Mouse (Mus musculus): ENCODE results near the gene Eef1akmt3. TPM values are rescaled to one million over a fixed set of nuclear protein-coding genes. Genes with fewer than 3 reads are reported as not detected.

The Eef1akmt3 gene
- total and polyA plus RNA-seq, 2 experiments from 2014 or later = 0.14 to 0.15 TPM

- Histone ChIP-seq H3K4me3 (ENCODE audit: low read depth, low read length) (peak overlapping the region; percentile 87), H3K9me3 (ENCODE audit: low read length) (no peaks in the 10 kb centered on the region), H3K9ac (peak overlapping the region; percentile 90), H3K4me2 (ENCODE audit: low read depth) (peak overlapping the region; percentile 97), H3K4me1 (ENCODE audit: insufficient read depth) (peaks cover 25% of the 10 kb centered on the region), H3K36me3 (ENCODE audit: insufficient read depth) (peaks cover 29% of the 10 kb centered on the region), H3K27me3 (ENCODE audit: insufficient read depth, low read length) (peaks cover 4% of the 10 kb centered on the region; the same call in 1 of the 2 replicates), H3K27ac (ENCODE audit: low read depth, low read length) (peak overlapping the region; percentile 45; the same call in 1 of the 2 replicates)
- peak; percentile 66 for DNase-seq
- TF ChIP-seq CTCF (IDR thresholded peaks at IDR 0.05; ENCODE audit: low read depth) = no peak
- ATAC-seq = peak; percentile 4; the same call in 1 of the 2 replicates
- whole genome bisulfite sequencing = 21% methylated on average over 8 of the region's 8 CpGs
Observed at GRCm38 (mm10) chr10:127081996-127082620, 40.8 kb upstream of the Eef1akmt3 start.

GRCm38 (mm10) chr10:127080901-127081780 lies 39.8 kb upstream of the Eef1akmt3 start:
- H3K4me1 ChIP-seq (ENCODE audit: insufficient read depth) = peaks cover 25% of the 10 kb centered on the region

DNA sequence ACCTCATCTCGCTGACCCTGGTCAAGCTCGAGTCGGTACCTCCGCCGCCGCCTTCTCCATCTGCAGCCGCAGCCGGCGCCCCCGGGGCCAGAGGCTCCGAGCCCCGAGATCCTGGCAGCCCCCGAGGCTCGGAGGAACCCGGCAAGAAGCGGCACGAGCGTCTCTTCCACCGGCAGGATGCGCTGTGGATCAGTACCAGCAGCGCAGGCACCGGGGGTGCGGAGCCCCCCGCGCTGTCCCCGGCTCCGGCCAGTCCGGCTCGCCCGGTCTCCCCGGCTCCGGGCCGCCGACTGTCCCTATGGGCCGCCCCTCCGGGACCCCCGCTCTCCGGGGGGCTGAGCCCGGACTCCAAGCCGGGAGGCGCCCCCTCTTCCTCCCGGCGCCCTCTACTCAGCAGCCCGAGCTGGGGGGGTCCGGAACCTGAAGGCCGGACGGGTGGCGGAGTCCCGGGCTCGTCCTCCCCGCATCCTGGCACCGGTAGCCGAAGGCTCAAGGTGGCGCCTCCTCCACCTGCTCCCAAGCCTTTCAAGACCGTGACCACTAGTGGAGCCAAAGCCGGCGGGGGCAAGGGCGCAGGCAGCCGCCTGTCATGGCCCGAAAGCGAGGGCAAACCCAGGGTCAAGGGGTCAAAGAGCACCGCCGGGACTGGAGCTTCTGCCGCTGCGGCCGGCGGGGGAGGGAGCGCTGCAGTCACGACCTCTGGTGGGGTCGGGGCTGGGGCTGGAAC lies 38.5 kb upstream of the Eef1akmt3 start:
- peak; percentile 78 for DNase-seq
- WGBS = under 1% methylated on average over 67 of the region's 70 CpGs
- peaks cover 18% of the 10 kb centered on the region for H3K36me3 ChIP-seq (ENCODE audit: insufficient read depth)
- peak overlapping the region; percentile 87 for H3K4me3 ChIP-seq (ENCODE audit: low read depth, low read length)
- ATAC-seq = peak; percentile 14; the same call in 1 of the 2 replicates
- H3K9me3 ChIP-seq (ENCODE audit: low read length) = no peaks in the 10 kb centered on the region
- H3K9ac ChIP-seq = peak overlapping the region; percentile 90
- peak; percentile 63 for TF ChIP-seq CTCF (IDR thresholded peaks at IDR 0.05; ENCODE audit: low read depth)
- peak overlapping the region; percentile 97 for H3K4me2 ChIP-seq (ENCODE audit: low read depth)
- H3K4me1 ChIP-seq (ENCODE audit: insufficient read depth) = peaks cover 25% of the 10 kb centered on the region
- H3K27ac ChIP-seq (ENCODE audit: low read depth, low read length) = peak overlapping the region; percentile 89
- peaks cover 4% of the 10 kb centered on the region; the same call in 1 of the 2 replicates for H3K27me3 ChIP-seq (ENCODE audit: insufficient read depth, low read length)

More at GRCm38 (mm10) chr10:127080901-127081780, 39.8 kb upstream of the Eef1akmt3 start:
- Histone ChIP-seq H3K27ac (ENCODE audit: low read depth, low read length) (peak overlapping the region; percentile 45), H3K27me3 (ENCODE audit: insufficient read depth, low read length) (peaks cover 4% of the 10 kb centered on the region; the same call in 1 of the 2 replicates), H3K9ac (peak overlapping the region; percentile 90), H3K9me3 (ENCODE audit: low read length) (no peaks in the 10 kb centered on the region), H3K36me3 (ENCODE audit: insufficient read depth) (peaks cover 22% of the 10 kb centered on the region), H3K4me2 (ENCODE audit: low read depth) (peak overlapping the region; percentile 97), H3K4me3 (ENCODE audit: low read depth, low read length) (peak overlapping the region; percentile 87)
- no peak for DNase-seq
- peak; percentile 36; the same call in 1 of the 2 replicates for TF ChIP-seq CTCF (IDR thresholded peaks at IDR 0.05; ENCODE audit: low read depth)
- no peak for ATAC-seq
- 2% methylated on average over 48 of the region's 48 CpGs for WGBS

GRCm38 (mm10) chr10:127078677-127079575 lies 37.6 kb upstream of the Eef1akmt3 start:
- peaks cover 25% of the 10 kb centered on the region for H3K4me1 ChIP-seq (ENCODE audit: insufficient read depth)
- peaks cover 4% of the 10 kb centered on the region; the same call in 1 of the 2 replicates for H3K27me3 ChIP-seq (ENCODE audit: insufficient read depth, low read length)
- ATAC-seq (peak; percentile 75), DNase-seq (peak; percentile 92)
- H3K36me3 ChIP-seq (ENCODE audit: insufficient read depth) = peaks cover 9% of the 10 kb centered on the region; the same call in 1 of the 2 replicates
- peak overlapping the region; percentile 89 for H3K27ac ChIP-seq (ENCODE audit: low read depth, low read length)
- H3K4me2 ChIP-seq (ENCODE audit: low read depth) = peak overlapping the region; percentile 97
- H3K9me3 ChIP-seq (ENCODE audit: low read length) = no peaks in the 10 kb centered on the region
- under 1% methylated on average over 28 of the region's 49 CpGs for WGBS
- peak overlapping the region; percentile 87 for H3K4me3 ChIP-seq (ENCODE audit: low read depth, low read length)
- TF ChIP-seq CTCF (IDR thresholded peaks at IDR 0.05; ENCODE audit: low read depth) = no peak
- H3K9ac ChIP-seq = peak overlapping the region; percentile 90

GRCm38 (mm10) chr10:127078001-127078676 lies 36.8 kb upstream of the Eef1akmt3 start:
- DNase-seq (peak; percentile 80), ATAC-seq (peak; percentile 76)
- Histone ChIP-seq H3K27me3 (ENCODE audit: insufficient read depth, low read length) (peaks cover 4% of the 10 kb centered on the region; the same call in 1 of the 2 replicates), H3K9ac (peak overlapping the region; percentile 90), H3K27ac (ENCODE audit: low read depth, low read length) (peak overlapping the region; percentile 89), H3K4me2 (ENCODE audit: low read depth) (peak overlapping the region; percentile 97), H3K9me3 (ENCODE audit: low read length) (no peaks in the 10 kb centered on the region), H3K4me3 (ENCODE audit: low read depth, low read length) (peak overlapping the region; percentile 87), H3K36me3 (ENCODE audit: insufficient read depth) (peaks cover 6% of the 10 kb centered on the region; the same call in 1 of the 2 replicates), H3K4me1 (ENCODE audit: insufficient read depth) (peaks cover 25% of the 10 kb centered on the region)
- 2% methylated on average over 12 of the region's 12 CpGs for WGBS
- no peak for TF ChIP-seq CTCF (IDR thresholded peaks at IDR 0.05; ENCODE audit: low read depth)

Data from forebrain, postnatal 0 days (tissue).